In the genomic region with DNA sequence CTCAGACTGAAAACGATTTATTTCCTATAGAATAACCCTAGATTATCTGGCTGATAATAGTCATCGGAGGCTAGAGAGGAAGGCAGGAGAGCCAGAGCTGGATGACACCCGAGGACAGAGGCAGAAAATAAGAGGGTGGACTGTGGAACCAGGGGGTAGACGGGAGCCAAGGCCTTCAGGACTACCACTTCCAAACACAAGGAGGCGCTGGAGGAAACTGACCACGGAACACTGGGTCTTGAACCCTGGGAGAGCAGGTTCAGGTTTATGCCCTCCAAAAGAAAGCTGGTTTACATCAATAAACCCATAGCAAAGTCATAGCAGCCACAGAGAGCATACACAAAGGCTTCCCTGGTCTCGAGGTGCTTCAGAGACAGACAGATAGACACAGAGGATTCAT, we compare ENCODE assay signal across 11 mouse cellular contexts. TPM values are rescaled to one million over a fixed set of nuclear protein-coding genes. Genes with fewer than 3 reads are reported as not detected.
DNase-seq lines count a peak whose midpoint lies in the region; ATAC-seq lines count a peak whose summit lies in the region.
"Had no signal": no experiment of that assay in that cellular context is flagged by ENCODE, and none has a peak within 500 bp of the region (broad histone marks: within the 10 kb centered on the region; RNA-seq: fewer than 3 reads in every experiment).

No protein-coding gene starts in this region.

- H3K9ac ChIP-seq in liver, embryonic 13.5 days, result no peak overlapping the region
- H3K9ac ChIP-seq: embryonic facial prominence, embryonic 12.5 days; neural tube, embryonic 13.5 days had no signal

- H3K27ac ChIP-seq in heart, embryonic 10.5 days, result no peak overlapping the region
- H3K27ac ChIP-seq in liver, embryonic 13.5 days, result 0 out of 2 replicates have a peak overlapping the region, but pooled peaks have one; percentile 93
- H3K27ac ChIP-seq: embryonic facial prominence, embryonic 12.5 days; neural tube, embryonic 13.5 days had no signal

- peaks cover 13% of the 10 kb centered on the region; the same call in 1 of the 2 replicates for H3K27me3 ChIP-seq in heart, embryonic 10.5 days (ENCODE audit: insufficient read depth, poor library complexity, severe bottlenecking)
- peaks cover 34% of the 10 kb centered on the region for H3K27me3 ChIP-seq in liver, embryonic 13.5 days

- no peak overlapping the region for H3K4me3 ChIP-seq in heart, embryonic 10.5 days
- no peak overlapping the region for H3K4me3 ChIP-seq in liver, embryonic 13.5 days (replicated peaks)
- H3K4me3 ChIP-seq: embryonic facial prominence, embryonic 12.5 days; neural tube, embryonic 13.5 days had no signal

- no peaks in the 10 kb centered on the region for H3K9me3 ChIP-seq in heart, embryonic 10.5 days
- no peaks in the 10 kb centered on the region for H3K9me3 ChIP-seq in liver, embryonic 13.5 days (replicated peaks)
- H3K9me3 ChIP-seq: embryonic facial prominence, embryonic 12.5 days; neural tube, embryonic 13.5 days had no signal

- no peaks in the 10 kb centered on the region for H3K36me3 ChIP-seq in heart, embryonic 10.5 days
- no peaks in the 10 kb centered on the region for H3K36me3 ChIP-seq in liver, embryonic 13.5 days
- H3K36me3 ChIP-seq: embryonic facial prominence, embryonic 12.5 days; neural tube, embryonic 13.5 days had no signal

- WGBS in heart, embryonic 10.5 days, result 24% methylated on average over 7 of the region's 7 CpGs
- 23% methylated on average over 7 of the region's 7 CpGs for WGBS in liver, embryonic 13.5 days (ENCODE audit: insufficient replicate concordance)

- peak; percentile 32 for DNase-seq in heart, postnatal 4 days
- DNase-seq in heart, embryonic 10.5 days (ENCODE audit: low spot score), result no peak
- DNase-seq in spleen, postnatal 10 days (ENCODE audit: low spot score in 2 of 2), result peak; percentile 26 to 65
- no peak for DNase-seq in spleen, adult 12 weeks (ENCODE audit: low spot score)
- DNase-seq in liver, embryonic 13.5 days, result no peak
- peak; percentile 36 to 48 for DNase-seq in thymus, postnatal 36 days
- no peak for DNase-seq in gastrocnemius, postnatal 4 days (ENCODE audit: low spot score in 2 of 2)
- DNase-seq in layer of hippocampus, postnatal 25 days (ENCODE audit: extremely low spot score in 1 of 2, low spot score in 1 of 2), result no peak

- peaks cover 13% of the 10 kb centered on the region for H3K4me1 ChIP-seq in heart, embryonic 10.5 days
- peaks cover 66% of the 10 kb centered on the region for H3K4me1 ChIP-seq in liver, embryonic 13.5 days (replicated peaks)
- H3K4me1 ChIP-seq: embryonic facial prominence, embryonic 12.5 days; neural tube, embryonic 13.5 days had no signal

- ATAC-seq in liver, embryonic 13.5 days (ENCODE audit: low read depth), result no peak

- H3K4me2 ChIP-seq in liver, embryonic 13.5 days, result no peak overlapping the region
- H3K4me2 ChIP-seq: embryonic facial prominence, embryonic 12.5 days; heart, embryonic 11.5 days; neural tube, embryonic 13.5 days had no signal

RNA-seq across cellular contexts. Expression of a gene that starts 3.4 kb away (rescaled TPM):
- 1 to 10 TPM; 1.4 TPM for total RNA-seq in heart, postnatal 4 days (2021)
- 0.08 and 0.15 TPM in 2 replicates for polyA plus RNA-seq in heart, embryonic 10.5 days (2016; fragmentation: Nextera tagmentation; extraction: Ambion mirVana)
- 0.09 TPM in 1 of 2 replicates, not detected in the other for polyA plus RNA-seq in liver, embryonic 13.5 days (2015; fragmentation: Nextera tagmentation; extraction: Ambion mirVana)
- total RNA-seq in gastrocnemius, postnatal 4 days (2021), result 10 to 100 TPM in 1 of 2 experiments, 1 to 10 TPM in 1; 6.0 to 12.6 TPM
- total RNA-seq in layer of hippocampus, postnatal 25 days (2021), result 1 to 10 TPM; 2.5 to 2.9 TPM
- polyA plus RNA-seq: neural tube, embryonic 13.5 days had no signal

RNA-seq across cellular contexts. Expression of a gene that starts 8.2 kb away (rescaled TPM):
- total RNA-seq in heart, postnatal 4 days (2021), result 10 to 100 TPM; 16.4 to 17.5 TPM
- 35.2 and 45.2 TPM in 2 replicates for polyA plus RNA-seq in heart, embryonic 10.5 days (2016; fragmentation: Nextera tagmentation; extraction: Ambion mirVana)
- 16.3 and 18.2 TPM in 2 replicates for polyA plus RNA-seq in liver, embryonic 13.5 days (2015; fragmentation: Nextera tagmentation; extraction: Ambion mirVana)
- total RNA-seq in gastrocnemius, postnatal 4 days (2021), result 10 to 100 TPM; 23.5 to 27.8 TPM
- 10 to 100 TPM; 29.3 to 43.2 TPM for total RNA-seq in layer of hippocampus, postnatal 25 days (2021)

RNA-seq across cellular contexts. Expression of a gene that starts 9.2 kb away (rescaled TPM):
- total RNA-seq in heart, postnatal 4 days (2021), result 10 to 100 TPM; 25.2 to 25.6 TPM
- polyA plus RNA-seq in heart, embryonic 10.5 days (2016; fragmentation: Nextera tagmentation; extraction: Ambion mirVana), result 20.5 and 21.7 TPM in 2 replicates
- polyA plus RNA-seq in liver, embryonic 13.5 days (2015; fragmentation: Nextera tagmentation; extraction: Ambion mirVana), result 9.1 and 12.8 TPM in 2 replicates
- total RNA-seq in gastrocnemius, postnatal 4 days (2021), result 10 to 100 TPM; 23.0 to 25.0 TPM
- 10 to 100 TPM; 49.6 to 54.2 TPM for total RNA-seq in layer of hippocampus, postnatal 25 days (2021)

RNA-seq across cellular contexts. Expression of a gene that starts 38.3 kb away (rescaled TPM):
- total RNA-seq in heart, postnatal 4 days (2021), result not detected
- not detected in 2 replicates for polyA plus RNA-seq in heart, embryonic 10.5 days (2016; fragmentation: Nextera tagmentation; extraction: Ambion mirVana)
- not detected in 2 replicates for polyA plus RNA-seq in liver, embryonic 13.5 days (2015; fragmentation: Nextera tagmentation; extraction: Ambion mirVana)
- under 1 TPM; 0.15 to 0.21 TPM for total RNA-seq in gastrocnemius, postnatal 4 days (2021)
- not detected for total RNA-seq in layer of hippocampus, postnatal 25 days (2021)
- polyA plus RNA-seq: embryonic facial prominence, embryonic 12.5 days; heart, embryonic 11.5 days; neural tube, embryonic 13.5 days had no signal

RNA-seq across cellular contexts. Expression of a gene that starts 40.6 kb away (rescaled TPM):
- total RNA-seq in heart, postnatal 4 days (2021), result 10 to 100 TPM; 25.2 to 27.4 TPM
- polyA plus RNA-seq in heart, embryonic 10.5 days (2016; fragmentation: Nextera tagmentation; extraction: Ambion mirVana), result 12.2 and 15.9 TPM in 2 replicates
- polyA plus RNA-seq in liver, embryonic 13.5 days (2015; fragmentation: Nextera tagmentation; extraction: Ambion mirVana), result 5.2 and 5.6 TPM in 2 replicates
- 10 to 100 TPM; 14.6 to 19.9 TPM for total RNA-seq in gastrocnemius, postnatal 4 days (2021)
- total RNA-seq in layer of hippocampus, postnatal 25 days (2021), result 1 to 10 TPM; 8.0 to 8.4 TPM

Comparison
In these comparisons a context has a peak if more than half of its experiments do, and no peak if none do; other contexts are left out.
1. DNase-seq: peak in heart, postnatal 4 days (single experiment), spleen, postnatal 10 days (2 of 2) and thymus, postnatal 36 days (2 of 2); none in heart, embryonic 10.5 days (single experiment), spleen, adult 12 weeks (single experiment), liver, embryonic 13.5 days (single experiment), gastrocnemius, postnatal 4 days (0 of 2) and layer of hippocampus, postnatal 25 days (0 of 2).